Mouse (Mus musculus) embryonic facial prominence, embryonic 12.5 days (tissue): ENCODE measurements around the gene Bcl7a. TPM values are rescaled to one million over a fixed set of nuclear protein-coding genes. Genes with fewer than 3 reads are reported as not detected.

ENCODE experiments used
- ATAC-seq: fragments of 200-750 bp; cut with Nextera tagmentation; 2 replicates; pipeline ENCODE4 v1.8.0; 2017; ENCODE audit not compliant: insufficient number of reproducible peaks, insufficient read depth, low FRiP score, low TSS enrichment
- H3K27ac ChIP-seq: fragments of 300-500 bp; sonication (generic); 2 replicates; pipeline ENCODE4 v1.5.1; 2016; ENCODE audit warnings: mild to moderate bottlenecking
- H3K27me3 ChIP-seq: fragments of 300-500 bp; sonication (generic); 2 replicates; pipeline ENCODE4 v1.6.1; 2016; ENCODE audit warnings: mild to moderate bottlenecking, moderate library complexity
- H3K36me3 ChIP-seq: fragments of 300-500 bp; sonication (generic); 2 replicates; pipeline ENCODE4 v1.6.1; 2016; ENCODE audit warnings: mild to moderate bottlenecking
- H3K4me1 ChIP-seq: fragments of 300-500 bp; sonication (generic); 2 replicates; pipeline ENCODE4 v1.6.1; 2016
- H3K4me2 ChIP-seq: fragments of 300-500 bp; sonication (generic); replicated peaks from 2 replicates; pipeline ENCODE4 v1.6.1; 2016; ENCODE audit warnings: mild to moderate bottlenecking, moderate library complexity
- H3K4me3 ChIP-seq: fragments of 300-500 bp; sonication (generic); 2 replicates; pipeline ENCODE4 v1.5.1; 2016; ENCODE audit warnings: mild to moderate bottlenecking
- H3K9ac ChIP-seq: fragments of 300-500 bp; sonication (generic); 2 replicates; pipeline ENCODE4 v1.6.1; 2016; ENCODE audit warnings: mild to moderate bottlenecking, moderate library complexity
- H3K9me3 ChIP-seq: fragments of 300-500 bp; sonication (generic); 2 replicates; pipeline ENCODE4 v1.6.1; 2016; ENCODE audit warnings: mild to moderate bottlenecking, moderate library complexity
- WGBS: fragments of 180-500 bp; shearing (Covaris S2); methylation state at CpG from one replicate; pipeline ENCODE4 v1.1.7; 2016; 5-methylcytosine and 5-hydroxymethylcytosine counted together
- polyA plus RNA-seq: library from polyadenylated mRNA; unstranded; fragments of >200 nt; fragmentation: Nextera tagmentation; extraction: Ambion mirVana; gene quantifications from 2 replicates; pipeline ENCODE4 v1.2.1, GENCODE M21; 2016

Bcl7a gene
- polyA plus RNA-seq: 41.8 and 44.7 TPM in 2 replicates

GRCm38 (mm10) chr5:123343707-123344627 is at the start of gene Bcl7a:
Bcl7a (plus strand) TSS chr5:123343834.
- peaks cover 24% of the 10 kb centered on the region for H3K4me1 ChIP-seq
- WGBS: under 1% methylated on average over 55 of the region's 69 CpGs
- H3K27me3 ChIP-seq: no peaks in the 10 kb centered on the region
- peak; percentile 80 for ATAC-seq
- H3K4me3 ChIP-seq: peak within 1 kb of the TSS; percentile 85
- no peaks in the 10 kb centered on the region for H3K9me3 ChIP-seq
- H3K27ac ChIP-seq: peak within 1 kb of the TSS; percentile 99
- H3K36me3 ChIP-seq: peaks cover 2% of the 10 kb centered on the region; the same call in 1 of the 2 replicates
- peak within 1 kb of the TSS; percentile 94 for H3K9ac ChIP-seq
- H3K4me2 ChIP-seq: peak within 1 kb of the TSS; percentile 84

DNA sequence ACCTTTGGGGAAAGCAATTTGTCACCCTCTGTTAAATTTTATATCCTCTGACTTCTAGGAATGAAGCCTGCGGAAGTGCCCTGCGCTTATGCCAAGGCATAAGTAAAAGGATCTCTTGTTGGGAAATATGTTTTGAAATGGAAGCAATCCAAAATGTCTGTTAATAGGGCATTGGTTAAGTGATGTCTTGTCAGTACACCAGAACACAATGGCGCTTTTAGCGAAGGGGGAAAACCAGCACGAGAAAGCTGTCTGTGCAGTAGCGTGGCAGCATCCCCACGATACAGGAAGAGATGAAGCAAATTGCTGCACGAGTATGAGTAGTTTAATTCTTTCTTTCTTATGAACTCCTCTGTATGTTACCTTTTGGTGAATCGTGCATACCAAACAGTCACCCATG is 49.0 kb upstream of the Bcl7a start:
- Histone ChIP-seq H3K4me3 (no peak overlapping the region), H3K9me3 (no peaks in the 10 kb centered on the region), H3K4me2 (no peak overlapping the region), H3K9ac (no peak overlapping the region), H3K36me3 (no peaks in the 10 kb centered on the region), H3K27ac (no peak overlapping the region), H3K27me3 (no peaks in the 10 kb centered on the region), H3K4me1 (0 out of 2 replicates have a peak, but pooled peaks cover 7% of the 10 kb centered on the region)
- WGBS: 88% methylated on average over 9 of the region's 9 CpGs
- ATAC-seq: no peak

DNA sequence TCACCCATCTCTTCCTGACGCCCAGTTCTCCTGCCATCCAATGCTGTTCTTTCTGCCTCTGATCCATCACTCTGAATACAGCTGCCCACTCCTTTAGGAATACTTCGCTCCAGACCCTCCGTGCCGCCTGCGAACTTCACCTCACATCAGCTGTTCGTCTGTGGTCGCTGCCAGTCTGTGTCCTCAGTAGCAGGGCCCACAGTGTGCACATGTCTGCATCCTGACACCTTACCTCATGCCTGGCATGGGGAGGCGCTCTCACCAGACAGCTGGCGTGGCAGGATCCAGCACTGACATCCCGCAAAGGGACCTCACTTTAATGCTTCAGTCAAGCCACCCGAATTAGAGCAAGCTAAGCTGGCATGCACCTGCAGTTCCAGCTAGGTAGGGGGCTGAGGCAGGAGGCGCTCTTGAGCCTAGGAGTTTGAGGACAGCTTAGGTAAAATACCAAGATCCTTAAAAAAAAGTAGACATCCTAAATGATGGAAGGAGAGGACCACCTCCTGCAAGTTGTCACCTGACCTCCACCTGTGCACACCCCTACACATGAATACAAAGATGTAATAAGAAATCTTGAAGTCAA is 47.3 kb upstream of the Bcl7a start:
- H3K4me3 ChIP-seq: no peak overlapping the region
- H3K36me3 ChIP-seq: no peaks in the 10 kb centered on the region
- no peak overlapping the region for H3K27ac ChIP-seq
- H3K4me2 ChIP-seq: no peak overlapping the region
- H3K4me1 ChIP-seq: 0 out of 2 replicates have a peak, but pooled peaks cover 10% of the 10 kb centered on the region
- no peak overlapping the region for H3K9ac ChIP-seq
- H3K27me3 ChIP-seq: no peaks in the 10 kb centered on the region
- ATAC-seq: no peak
- WGBS: 68% methylated on average over 12 of the region's 12 CpGs
- H3K9me3 ChIP-seq: no peaks in the 10 kb centered on the region

DNA sequence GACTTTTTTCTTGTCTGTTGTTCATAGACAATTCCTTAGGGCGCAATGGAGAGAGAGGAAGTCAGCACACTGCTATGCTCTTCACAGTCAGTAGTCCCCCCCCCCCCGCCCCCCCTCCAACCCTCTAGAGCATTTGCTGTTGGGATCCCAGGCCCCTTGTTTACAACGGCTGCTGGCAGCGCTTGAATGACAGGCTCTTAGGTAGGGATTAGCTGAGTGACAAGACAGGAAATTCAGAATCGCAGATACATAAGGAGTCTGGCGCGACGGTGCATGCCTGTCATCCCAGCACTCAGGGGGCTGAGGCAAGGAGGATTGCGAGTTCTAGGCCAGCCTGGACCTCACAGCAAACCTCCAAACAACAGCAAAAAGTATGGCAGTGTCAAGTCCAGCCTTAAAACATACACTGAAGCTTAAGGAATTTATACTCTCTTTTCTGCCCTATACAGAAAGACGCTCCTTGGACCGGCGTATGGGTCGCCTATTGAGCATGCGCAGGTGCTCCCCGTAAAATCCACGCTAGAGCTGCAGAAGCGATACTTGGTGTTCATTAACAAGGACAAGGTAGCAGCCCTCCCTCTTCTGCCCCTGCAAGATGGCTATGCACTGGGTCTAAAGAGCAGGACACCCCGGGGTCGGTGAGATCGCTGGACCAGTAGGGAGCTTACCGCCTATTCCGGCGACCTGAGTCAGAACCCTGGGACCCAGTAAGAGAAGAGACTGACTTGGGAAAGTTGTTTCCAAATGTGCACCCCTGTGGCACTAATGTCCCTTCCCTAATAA is 46.5 kb upstream of the Bcl7a start:
- Histone ChIP-seq H3K9ac (no peak overlapping the region), H3K27ac (no peak overlapping the region), H3K27me3 (no peaks in the 10 kb centered on the region), H3K4me3 (no peak overlapping the region), H3K36me3 (no peaks in the 10 kb centered on the region), H3K4me1 (peaks cover 13% of the 10 kb centered on the region; the same call in 1 of the 2 replicates), H3K4me2 (no peak overlapping the region), H3K9me3 (no peaks in the 10 kb centered on the region)
- WGBS: 59% methylated on average over 23 of the region's 23 CpGs
- no peak for ATAC-seq

GRCm38 (mm10) chr5:123297830-123298229 is 45.8 kb upstream of the Bcl7a start:
- Histone ChIP-seq H3K27ac (no peak overlapping the region), H3K4me3 (no peak overlapping the region), H3K9me3 (no peaks in the 10 kb centered on the region), H3K9ac (no peak overlapping the region), H3K36me3 (no peaks in the 10 kb centered on the region), H3K27me3 (no peaks in the 10 kb centered on the region), H3K4me1 (peaks cover 14% of the 10 kb centered on the region; the same call in 1 of the 2 replicates), H3K4me2 (no peak overlapping the region)
- WGBS: 75% methylated on average over 7 of the region's 7 CpGs
- ATAC-seq: no peak

GRCm38 (mm10) chr5:123298526-123298925 is 45.1 kb upstream of the Bcl7a start:
- no peaks in the 10 kb centered on the region for H3K36me3 ChIP-seq
- no peak overlapping the region for H3K9ac ChIP-seq
- no peak for ATAC-seq
- H3K27ac ChIP-seq: no peak overlapping the region
- no peaks in the 10 kb centered on the region for H3K9me3 ChIP-seq
- no peaks in the 10 kb centered on the region for H3K27me3 ChIP-seq
- peaks cover 14% of the 10 kb centered on the region; the same call in 1 of the 2 replicates for H3K4me1 ChIP-seq
- WGBS: 89% methylated on average over 6 of the region's 6 CpGs
- H3K4me2 ChIP-seq: no peak overlapping the region
- no peak overlapping the region for H3K4me3 ChIP-seq

- Histone ChIP-seq H3K9ac (no peak overlapping the region), H3K36me3 (no peaks in the 10 kb centered on the region), H3K27ac (no peak overlapping the region), H3K27me3 (no peaks in the 10 kb centered on the region), H3K9me3 (no peaks in the 10 kb centered on the region), H3K4me3 (no peak overlapping the region), H3K4me2 (no peak overlapping the region), H3K4me1 (peaks cover 14% of the 10 kb centered on the region; the same call in 1 of the 2 replicates)
- ATAC-seq: no peak
- 68% methylated on average over 8 of the region's 8 CpGs for WGBS
Measured at GRCm38 (mm10) chr5:123300496-123301034, 43.1 kb upstream of the Bcl7a start.

GRCm38 (mm10) chr5:123301780-123302521 is 41.7 kb upstream of the Bcl7a start:
- WGBS: 43% methylated on average over 20 of the region's 20 CpGs
- Histone ChIP-seq H3K27ac (0 out of 2 replicates have a peak overlapping the region, but pooled peaks have one; percentile 14), H3K4me1 (peaks cover 13% of the 10 kb centered on the region; the same call in 1 of the 2 replicates), H3K36me3 (no peaks in the 10 kb centered on the region), H3K27me3 (no peaks in the 10 kb centered on the region), H3K9me3 (no peaks in the 10 kb centered on the region), H3K9ac (no peak overlapping the region), H3K4me2 (no peak overlapping the region), H3K4me3 (no peak overlapping the region)
- ATAC-seq: no peak

- H3K27me3 ChIP-seq: no peaks in the 10 kb centered on the region
- ATAC-seq: no peak
- 77% methylated on average over 18 of the region's 18 CpGs for WGBS
Measured at GRCm38 (mm10) chr5:123307630-123308282, 35.9 kb upstream of the Bcl7a start.

GRCm38 (mm10) chr5:123309816-123310215 is 33.8 kb upstream of the Bcl7a start:
- Histone ChIP-seq H3K9ac (no peak overlapping the region), H3K27ac (peak overlapping the region; percentile 37)

More at GRCm38 (mm10) chr5:123307630-123308282, 35.9 kb upstream of the Bcl7a start:
- no peak overlapping the region for H3K27ac ChIP-seq
- no peak overlapping the region for H3K9ac ChIP-seq
- H3K4me1 ChIP-seq: peaks cover 21% of the 10 kb centered on the region
- H3K4me2 ChIP-seq: no peak overlapping the region
- H3K4me3 ChIP-seq: no peak overlapping the region
- H3K36me3 ChIP-seq: no peaks in the 10 kb centered on the region
- H3K9me3 ChIP-seq: no peaks in the 10 kb centered on the region

More at GRCm38 (mm10) chr5:123309816-123310215, 33.8 kb upstream of the Bcl7a start:
- no peak for ATAC-seq
- Histone ChIP-seq H3K4me1 (peaks cover 25% of the 10 kb centered on the region), H3K4me3 (no peak overlapping the region), H3K27me3 (no peaks in the 10 kb centered on the region), H3K9me3 (no peaks in the 10 kb centered on the region), H3K4me2 (peak overlapping the region; percentile 21; the same call in 1 of the 2 replicates), H3K36me3 (no peaks in the 10 kb centered on the region)
- WGBS: 31% methylated on average over 10 of the region's 10 CpGs
